Mouse (Mus musculus) ovary, postnatal 10 days (tissue): Measurements from ENCODE around the gene Diexf.
A peak's percentile ranks its signal among the peaks of the same experiment; 100 is the strongest.

Source experiments
- DNase-seq: peaks from one replicate; pipeline ENCODE4 v3.0.0; 2022; ENCODE audit warnings: low spot score

Diexf gene

DNA sequence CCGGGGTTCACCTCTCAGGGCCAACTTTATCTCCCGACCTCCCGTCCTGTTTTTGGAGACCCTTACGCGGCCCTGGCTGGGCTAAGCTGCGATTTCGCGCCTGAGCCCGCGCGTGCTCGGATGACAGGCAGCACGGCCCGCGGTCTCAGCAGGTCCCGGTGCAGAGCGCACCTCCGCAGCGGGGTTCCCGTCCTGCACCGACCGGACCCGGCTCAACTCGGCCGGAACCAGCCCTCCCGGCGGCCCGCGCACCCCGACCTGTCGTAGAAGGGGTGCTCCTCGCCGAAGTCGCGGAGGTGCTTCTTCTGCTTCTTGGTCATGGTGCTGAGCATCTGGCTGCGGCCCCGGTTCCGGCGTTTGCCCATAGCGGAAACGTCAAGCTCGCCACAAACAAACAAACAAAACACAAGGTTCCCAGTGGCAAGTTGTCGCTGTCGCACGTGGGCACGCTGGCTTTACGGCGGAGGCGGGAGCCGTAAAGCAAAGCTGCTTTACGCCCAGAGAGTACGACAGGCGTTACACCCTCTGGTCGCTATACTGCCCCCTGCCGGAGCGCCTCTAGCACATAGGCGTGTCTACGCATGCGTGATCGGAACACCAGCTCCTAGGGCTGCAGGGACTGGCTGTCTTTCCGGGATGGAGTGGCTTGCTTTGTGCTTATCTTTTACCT is at the start of gene Diexf:
Diexf (minus strand) TSS at position 487 of the 670 bp plus-strand sequence.
- DNase-seq: peak; percentile 96

GRCm38 (mm10) chr1:193174143-193174733 is 44.2 kb upstream of the Diexf start:
- DNase-seq: no peak

DNA sequence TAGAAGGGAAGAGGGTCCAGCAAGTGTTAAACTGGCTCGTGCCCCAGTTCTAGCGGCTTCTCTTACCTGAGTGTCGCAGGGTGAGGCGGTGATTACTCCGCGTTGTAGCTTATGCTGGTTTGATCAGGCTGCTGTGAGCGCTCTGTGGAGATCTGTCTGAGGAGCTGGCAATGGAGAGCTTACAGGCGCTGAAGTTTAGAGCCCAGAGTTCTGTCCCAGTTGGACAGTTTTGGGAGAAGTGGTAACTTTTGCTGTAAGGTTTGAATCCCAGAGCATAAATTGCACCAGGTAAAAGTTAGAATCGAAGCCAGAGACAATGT is 43.7 kb upstream of the Diexf start:
- no peak for DNase-seq

DNA sequence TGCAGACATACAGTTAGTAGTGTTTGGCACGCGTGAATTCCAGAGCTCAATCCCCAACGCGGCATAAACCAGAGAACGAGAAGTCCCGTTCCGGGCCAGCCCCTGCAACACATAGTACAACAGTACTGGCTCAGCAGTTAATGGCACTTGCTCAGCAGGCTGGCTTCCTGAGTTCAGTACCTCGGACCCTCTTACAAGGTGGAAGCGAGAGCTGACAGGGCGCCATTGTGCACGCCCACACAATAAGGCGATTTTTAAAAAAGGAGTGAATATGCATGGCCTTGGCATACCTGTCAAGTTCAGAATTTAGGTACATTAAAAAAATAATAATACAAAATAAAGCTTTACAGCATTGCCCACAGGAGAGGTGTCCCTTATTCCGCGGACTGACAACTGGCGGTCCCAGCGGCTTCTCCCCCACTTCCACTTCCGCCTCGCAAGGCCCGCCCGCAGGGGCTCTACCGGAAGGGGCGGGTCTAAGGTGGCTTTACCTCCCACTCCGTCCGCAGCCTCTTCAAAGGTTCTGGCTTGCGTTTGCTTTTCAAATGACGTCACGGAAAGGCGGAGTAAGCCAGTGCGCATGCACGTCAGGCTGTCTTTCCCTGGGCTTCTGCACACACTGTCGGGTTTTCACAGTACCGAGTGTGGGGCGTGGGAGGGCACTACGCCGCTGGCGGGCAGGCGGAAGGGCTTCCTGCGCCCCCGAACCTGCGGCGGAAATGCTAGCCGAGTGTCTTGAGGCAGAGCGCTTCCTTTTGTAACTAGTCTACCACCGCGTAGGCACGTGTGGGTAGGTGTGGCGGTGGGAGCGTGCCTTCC is 43.1 kb upstream of the Diexf start:
- DNase-seq: peak; percentile 80

DNA sequence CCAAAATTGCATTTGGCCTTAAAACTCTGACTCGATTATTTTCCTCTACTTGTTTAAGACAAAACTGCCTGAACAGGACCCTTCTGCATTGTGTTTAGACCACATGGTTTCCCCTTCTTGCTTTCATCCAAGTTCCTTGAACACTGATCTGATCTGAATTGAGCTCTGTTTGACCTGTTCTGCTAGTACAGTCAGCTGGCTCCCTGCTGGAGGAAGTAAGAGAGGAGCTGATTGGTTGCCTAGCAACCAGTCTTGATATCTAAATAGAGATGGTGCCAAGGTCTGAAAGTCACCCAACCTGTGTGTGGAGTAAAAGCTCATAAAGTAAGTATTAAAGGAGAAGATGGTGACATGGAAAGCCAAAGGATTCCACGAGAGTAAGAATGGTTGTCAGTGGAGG is 39.8 kb upstream of the Diexf start:
- no peak for DNase-seq

DNA sequence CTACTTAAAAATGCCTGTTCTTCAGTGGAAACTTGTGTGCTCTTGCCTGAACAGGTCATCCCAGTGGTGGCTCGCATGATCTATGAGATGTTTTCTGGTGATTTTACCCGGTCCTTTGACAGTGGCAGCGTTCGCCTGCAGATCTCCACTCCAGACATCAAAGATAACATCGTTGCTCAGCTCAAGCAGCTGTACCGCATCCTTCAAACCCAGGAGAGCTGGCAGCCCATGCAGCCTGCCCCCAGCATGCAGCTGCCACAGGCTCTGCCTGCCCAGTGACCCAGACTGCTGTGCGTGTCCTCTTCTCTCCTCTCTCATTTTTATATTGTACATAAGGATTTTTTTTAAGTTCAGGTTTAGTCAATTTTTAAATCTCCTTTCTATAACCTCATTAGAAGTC is 39.2 kb upstream of the Diexf start:
- no peak for DNase-seq

DNA sequence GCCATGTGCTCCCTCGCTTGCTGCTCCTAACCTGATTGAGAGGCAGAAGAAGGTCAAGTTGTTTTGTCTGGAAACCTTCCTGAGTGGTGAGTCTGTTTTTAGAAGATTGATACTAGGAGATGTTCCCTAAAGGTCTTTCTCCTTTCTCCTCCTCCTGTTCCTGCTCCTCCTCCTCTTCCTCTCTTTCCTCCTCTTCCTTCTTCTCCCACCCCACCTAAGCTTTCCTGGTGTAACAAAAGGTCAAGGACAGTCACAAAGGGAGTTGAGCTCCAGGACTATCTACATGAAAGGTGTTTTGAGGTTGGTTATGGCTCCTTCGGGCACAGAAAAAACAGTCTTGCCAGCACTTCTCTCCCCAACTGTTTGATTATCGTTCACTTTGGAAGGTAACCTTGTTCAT is 37.7 kb upstream of the Diexf start, which contains the start of gene A130010J15Rik:
A130010J15Rik (plus strand) TSS at position 301 of the 400 bp plus-strand sequence.
- no peak for DNase-seq

GRCm38 (mm10) chr1:193160317-193161032 is 30.4 kb upstream of the Diexf start:
- no peak for DNase-seq

- no peak for DNase-seq
These were observed 29.5 kb upstream of the Diexf start for GRCm38 (mm10) chr1:193159613-193160012.

DNA sequence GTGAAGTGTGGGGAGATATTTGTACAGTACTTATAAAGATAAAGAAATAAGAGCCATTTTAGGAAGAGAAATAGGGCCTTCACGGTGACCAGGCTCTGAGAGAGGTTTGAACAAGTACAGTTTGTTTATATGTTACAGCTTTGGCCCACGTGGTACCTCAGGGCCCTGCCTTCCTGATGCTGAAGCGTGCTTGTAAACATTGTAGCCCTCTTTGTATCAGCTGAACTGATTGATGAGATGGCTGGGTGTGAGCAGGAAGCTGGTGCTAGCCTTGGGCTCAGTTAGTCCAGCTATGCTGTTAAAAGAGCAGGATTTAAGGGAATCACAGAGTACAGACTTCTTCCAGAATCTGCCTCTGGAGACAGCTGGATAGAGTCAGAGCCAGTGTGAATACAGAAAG is 29.1 kb upstream of the Diexf start:
- DNase-seq: no peak

DNA sequence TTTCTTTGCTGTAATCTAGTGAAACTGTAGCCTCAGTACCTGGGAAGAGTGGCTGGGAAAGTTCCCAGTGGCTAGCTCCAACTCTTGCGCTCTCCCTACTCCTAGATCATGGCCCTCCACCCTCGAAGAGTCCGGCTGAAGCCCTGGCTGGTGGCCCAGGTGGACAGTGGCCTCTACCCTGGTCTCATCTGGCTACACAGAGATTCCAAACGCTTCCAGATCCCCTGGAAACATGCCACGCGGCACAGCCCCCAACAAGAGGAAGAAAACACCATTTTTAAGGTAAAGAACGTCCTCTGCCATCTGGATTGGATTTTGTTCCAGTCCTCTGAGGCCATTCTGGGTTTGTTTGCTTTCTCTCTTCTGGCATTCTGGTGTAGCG is 27.0 kb upstream of the Diexf start:
- DNase-seq: no peak

GRCm38 (mm10) chr1:193156316-193157110 is 26.4 kb upstream of the Diexf start:
- DNase-seq: no peak

- DNase-seq: no peak
These were observed 23.5 kb upstream of the Diexf start for GRCm38 (mm10) chr1:193153561-193153960.

GRCm38 (mm10) chr1:193152872-193153271 is 22.8 kb upstream of the Diexf start, which contains the start of gene Irf6:
TSS of gene Irf6 (plus strand) at chr1:193153111.
- DNase-seq: peak; percentile 25

- DNase-seq: no peak
These were observed 21.1 kb upstream of the Diexf start for GRCm38 (mm10) chr1:193151134-193151533.

DNA sequence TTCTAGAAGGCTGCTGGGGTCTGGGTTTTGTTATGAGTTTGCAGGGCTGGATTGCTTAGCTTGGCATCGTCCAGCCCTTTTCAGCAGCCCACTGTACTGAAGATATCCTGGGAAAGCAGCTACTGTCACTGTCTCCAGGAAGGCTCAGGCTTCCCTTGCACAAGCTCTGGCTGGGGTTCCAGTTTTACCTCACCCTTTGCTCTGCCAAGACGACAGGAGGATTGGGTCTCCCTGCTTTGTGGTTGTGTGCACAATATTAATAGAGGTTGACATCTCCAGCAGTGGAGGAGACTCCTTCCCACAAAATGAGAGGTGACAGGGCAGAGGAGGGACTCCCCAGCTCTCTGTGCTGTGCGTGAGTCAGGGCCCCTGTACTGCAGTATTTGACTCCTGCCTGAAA is 19.2 kb upstream of the Diexf start:
- no peak for DNase-seq

GRCm38 (mm10) chr1:193146416-193146815 is 16.3 kb upstream of the Diexf start:
- no peak for DNase-seq

DNA sequence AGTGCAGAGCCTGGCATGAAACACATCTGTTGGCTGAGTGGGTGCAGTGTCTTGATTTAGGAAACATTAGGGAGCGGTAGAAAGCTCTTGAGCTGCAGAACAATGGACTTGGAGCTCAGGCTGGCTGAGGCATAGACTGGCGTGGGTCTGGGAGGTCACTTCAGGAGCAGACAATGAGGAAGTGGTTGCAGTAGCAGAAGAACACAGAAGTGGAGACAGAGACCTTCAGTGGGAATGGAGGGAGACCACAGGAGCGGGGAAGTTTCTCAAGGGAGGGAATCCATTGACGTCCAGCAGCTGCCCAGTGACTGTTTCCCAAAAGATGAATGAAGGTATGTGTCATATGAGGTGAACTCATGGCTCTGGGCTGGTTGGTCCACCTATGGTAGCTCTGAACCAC is 15.0 kb upstream of the Diexf start:
- no peak for DNase-seq

DNA sequence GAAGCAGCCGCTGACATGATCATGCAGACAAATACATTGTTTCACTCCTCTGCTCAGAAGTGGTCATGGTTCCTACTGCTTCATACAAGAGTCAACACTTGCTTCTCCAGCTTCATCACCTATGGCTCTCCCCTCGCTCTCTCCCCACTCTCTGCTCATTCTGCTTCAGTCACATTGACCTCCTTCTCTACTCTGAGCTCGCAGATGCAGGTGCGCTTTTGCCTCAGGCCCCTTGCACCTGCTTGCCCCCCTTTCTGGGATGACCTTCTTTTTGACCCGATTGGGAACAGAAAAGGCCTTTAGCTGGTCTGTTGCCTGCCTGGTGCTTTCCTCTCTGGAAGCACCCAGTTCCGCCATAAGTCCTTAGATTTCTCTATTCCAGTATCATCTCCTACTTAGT is 14.4 kb upstream of the Diexf start:
- DNase-seq: no peak

DNA sequence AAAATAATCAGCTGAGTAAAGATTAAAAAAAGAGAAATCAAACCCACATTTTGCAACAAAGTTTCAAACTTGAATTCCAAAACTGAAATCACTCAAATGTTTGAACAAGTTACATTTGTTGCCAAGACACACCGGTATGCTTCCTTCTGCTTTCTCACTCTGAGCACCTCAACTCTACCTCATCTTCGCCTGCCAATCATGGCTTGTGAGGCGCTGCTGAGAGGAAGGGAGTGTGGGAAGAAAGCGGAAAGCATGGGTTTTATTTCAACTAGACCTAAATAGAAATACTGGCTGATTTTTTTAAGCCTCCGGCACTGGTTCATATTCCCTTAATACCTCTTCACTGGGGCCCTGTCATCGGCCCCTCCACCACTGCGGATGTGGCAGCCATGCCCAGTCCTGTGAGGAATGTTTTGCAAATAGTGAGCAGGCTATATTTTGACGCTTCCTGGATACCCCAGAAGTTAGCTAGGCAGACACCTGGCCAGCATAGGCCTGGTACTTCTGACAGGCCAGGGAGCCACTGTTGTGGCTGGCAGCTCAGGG is 12.5 kb upstream of the Diexf start:
- no peak for DNase-seq

DNA sequence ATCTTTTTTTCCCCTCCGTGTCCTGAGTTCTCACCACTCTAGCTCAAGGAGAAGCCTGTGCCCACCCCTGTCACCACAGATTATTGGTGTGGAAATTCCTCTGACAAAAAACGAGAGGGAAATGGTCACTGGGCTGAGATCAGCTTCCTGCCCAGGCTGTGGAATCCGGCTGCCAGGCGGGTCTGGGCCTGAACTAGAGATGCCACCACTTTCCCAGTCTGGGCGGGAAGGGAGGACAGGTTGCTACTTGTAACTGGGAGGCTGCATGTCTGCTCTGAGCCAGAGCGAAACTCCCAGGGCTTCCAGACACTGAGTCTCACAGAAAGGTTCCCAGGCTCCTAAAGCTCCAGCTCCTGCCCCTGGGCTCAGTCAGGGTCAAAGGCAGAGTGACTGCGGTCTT is 11.0 kb upstream of the Diexf start:
- DNase-seq: no peak
